Mouse (Mus musculus): ENCODE data around the gene Osbpl9. TPM values are rescaled to one million over a fixed set of nuclear protein-coding genes. Genes with fewer than 3 reads are reported as not detected.

Gene Osbpl9
- polyA plus RNA-seq, 1 experiment from 2014 or later, result 78.6 TPM

GRCm38 (mm10) chr4:109210881-109211280, 8.8 kb upstream of the Osbpl9 start:
- DNase-seq (ENCODE audit: low spot score) (peak; percentile 83), ATAC-seq (replicated peaks; ENCODE audit: low FRiP score, low read depth) (peak; percentile 63)
- Histone ChIP-seq H3K9me3 (replicated peaks; ENCODE audit: low read length) (no peaks in the 10 kb centered on the region), H3K9ac (ENCODE audit: low read depth, low read length) (no peak overlapping the region), H3K4me2 (ENCODE audit: low read length) (no peak overlapping the region), H3K4me3 (replicated peaks; ENCODE audit: low read depth, low read length) (no peak overlapping the region), H3K27ac (no peak overlapping the region), H3K36me3 (ENCODE audit: insufficient read depth, low read length) (no peaks in the 10 kb centered on the region), H3K27me3 (ENCODE audit: insufficient read depth, low read length) (no peaks in the 10 kb centered on the region), H3K4me1 (replicated peaks; ENCODE audit: insufficient read depth, low read length) (no peaks in the 10 kb centered on the region)
- TF ChIP-seq CTCF (IDR thresholded peaks at IDR 0.05; ENCODE audit: low read depth), result no peak
- 37% methylated on average over 4 of the region's 4 CpGs for WGBS

GRCm38 (mm10) chr4:109210253-109210652, 8.2 kb upstream of the Osbpl9 start:
- H3K9me3 ChIP-seq (replicated peaks; ENCODE audit: low read length), result no peaks in the 10 kb centered on the region
- H3K27me3 ChIP-seq (ENCODE audit: insufficient read depth, low read length), result no peaks in the 10 kb centered on the region
- H3K36me3 ChIP-seq (ENCODE audit: insufficient read depth, low read length), result no peaks in the 10 kb centered on the region
- no peaks in the 10 kb centered on the region for H3K4me1 ChIP-seq (replicated peaks; ENCODE audit: insufficient read depth, low read length)
- 70% methylated on average over 2 of the region's 2 CpGs for WGBS
- TF ChIP-seq CTCF (IDR thresholded peaks at IDR 0.05; ENCODE audit: low read depth), result no peak
- DNase-seq (ENCODE audit: low spot score), result no peak
- no peak overlapping the region for H3K4me3 ChIP-seq (replicated peaks; ENCODE audit: low read depth, low read length)
- ATAC-seq (replicated peaks; ENCODE audit: low FRiP score, low read depth), result no peak
- H3K27ac ChIP-seq, result no peak overlapping the region
- H3K4me2 ChIP-seq (ENCODE audit: low read length), result no peak overlapping the region
- H3K9ac ChIP-seq (ENCODE audit: low read depth, low read length), result no peak overlapping the region

GRCm38 (mm10) chr4:109207524-109207923, 5.5 kb upstream of the Osbpl9 start:
- 81% methylated on average over 5 of the region's 5 CpGs for WGBS
- no peak for TF ChIP-seq CTCF (IDR thresholded peaks at IDR 0.05; ENCODE audit: low read depth)
- no peak overlapping the region for H3K4me3 ChIP-seq (replicated peaks; ENCODE audit: low read depth, low read length)
- no peaks in the 10 kb centered on the region for H3K4me1 ChIP-seq (replicated peaks; ENCODE audit: insufficient read depth, low read length)
- ATAC-seq (replicated peaks; ENCODE audit: low FRiP score, low read depth) (no peak), DNase-seq (ENCODE audit: low spot score) (no peak)
- H3K27me3 ChIP-seq (ENCODE audit: insufficient read depth, low read length), result no peaks in the 10 kb centered on the region
- H3K9me3 ChIP-seq (replicated peaks; ENCODE audit: low read length), result no peaks in the 10 kb centered on the region
- H3K4me2 ChIP-seq (ENCODE audit: low read length), result no peak overlapping the region
- H3K36me3 ChIP-seq (ENCODE audit: insufficient read depth, low read length), result no peaks in the 10 kb centered on the region
- no peak overlapping the region for H3K9ac ChIP-seq (ENCODE audit: low read depth, low read length)
- H3K27ac ChIP-seq, result no peak overlapping the region

GRCm38 (mm10) chr4:109204416-109204815, 2.3 kb upstream of the Osbpl9 start:
- H3K27ac ChIP-seq, result no peak overlapping the region
- H3K27me3 ChIP-seq (ENCODE audit: insufficient read depth, low read length), result no peaks in the 10 kb centered on the region
- no peak for ATAC-seq (replicated peaks; ENCODE audit: low FRiP score, low read depth)
- H3K4me1 ChIP-seq (replicated peaks; ENCODE audit: insufficient read depth, low read length), result 0 out of 2 replicates have a peak, but pooled peaks cover 3% of the 10 kb centered on the region
- no peak for TF ChIP-seq CTCF (IDR thresholded peaks at IDR 0.05; ENCODE audit: low read depth)
- no peak overlapping the region for H3K9ac ChIP-seq (ENCODE audit: low read depth, low read length)
- DNase-seq (ENCODE audit: low spot score), result no peak
- no peaks in the 10 kb centered on the region for H3K36me3 ChIP-seq (ENCODE audit: insufficient read depth, low read length)
- no peaks in the 10 kb centered on the region for H3K9me3 ChIP-seq (replicated peaks; ENCODE audit: low read length)
- H3K4me3 ChIP-seq (replicated peaks; ENCODE audit: low read depth, low read length), result no peak overlapping the region
- H3K4me2 ChIP-seq (ENCODE audit: low read length), result no peak overlapping the region
- WGBS, result 41% methylated on average over 1 of the region's 1 CpGs

GRCm38 (mm10) chr4:109203931-109204330, 1.9 kb upstream of the Osbpl9 start:
- Histone ChIP-seq H3K9me3 (replicated peaks; ENCODE audit: low read length) (no peaks in the 10 kb centered on the region), H3K36me3 (ENCODE audit: insufficient read depth, low read length) (no peaks in the 10 kb centered on the region), H3K4me2 (ENCODE audit: low read length) (no peak overlapping the region), H3K27ac (no peak overlapping the region), H3K9ac (ENCODE audit: low read depth, low read length) (no peak overlapping the region), H3K4me3 (replicated peaks; ENCODE audit: low read depth, low read length) (no peak overlapping the region), H3K27me3 (ENCODE audit: insufficient read depth, low read length) (no peaks in the 10 kb centered on the region), H3K4me1 (replicated peaks; ENCODE audit: insufficient read depth, low read length) (0 out of 2 replicates have a peak, but pooled peaks cover 3% of the 10 kb centered on the region)
- no peak for TF ChIP-seq CTCF (IDR thresholded peaks at IDR 0.05; ENCODE audit: low read depth)
- ATAC-seq (replicated peaks; ENCODE audit: low FRiP score, low read depth) (no peak), DNase-seq (ENCODE audit: low spot score) (no peak)
- 92% methylated on average over 1 of the region's 1 CpGs for WGBS

- Histone ChIP-seq H3K4me1 (replicated peaks; ENCODE audit: insufficient read depth, low read length) (0 out of 2 replicates have a peak, but pooled peaks cover 6% of the 10 kb centered on the region), H3K4me2 (ENCODE audit: low read length) (no peak overlapping the region), H3K27ac (no peak overlapping the region), H3K36me3 (ENCODE audit: insufficient read depth, low read length) (no peaks in the 10 kb centered on the region), H3K9ac (ENCODE audit: low read depth, low read length) (no peak overlapping the region), H3K27me3 (ENCODE audit: insufficient read depth, low read length) (no peaks in the 10 kb centered on the region), H3K4me3 (replicated peaks; ENCODE audit: low read depth, low read length) (no peak overlapping the region), H3K9me3 (replicated peaks; ENCODE audit: low read length) (no peaks in the 10 kb centered on the region)
- ATAC-seq (replicated peaks; ENCODE audit: low FRiP score, low read depth) (no peak), DNase-seq (ENCODE audit: low spot score) (no peak)
- no peak for TF ChIP-seq CTCF (IDR thresholded peaks at IDR 0.05; ENCODE audit: low read depth)
- WGBS, result 97% methylated on average over 4 of the region's 4 CpGs
Observed at GRCm38 (mm10) chr4:109199069-109199468, 3.0 kb downstream of the Osbpl9 start.
